Mouse (Mus musculus): ENCODE measurements around the gene Atp4a.

DNA sequence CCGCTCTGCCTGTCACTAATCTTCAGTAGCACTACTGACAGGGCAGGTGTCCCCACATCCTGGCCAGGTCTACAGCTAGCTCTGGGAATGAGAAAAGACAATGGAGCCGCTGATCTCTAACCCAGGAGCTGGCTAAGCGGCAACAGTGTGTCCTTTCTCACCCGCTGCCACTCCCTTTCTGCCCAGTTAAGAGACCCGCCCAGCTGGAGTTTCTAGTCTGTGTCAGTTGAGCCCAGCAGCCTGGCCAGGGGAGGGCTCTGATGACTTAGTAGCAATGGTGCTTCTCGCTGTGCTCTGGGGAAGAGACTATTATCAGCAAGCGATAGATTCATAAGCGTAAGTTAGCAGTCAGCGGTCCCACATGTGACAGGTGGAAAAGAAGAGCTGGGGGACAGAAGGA lies 57.2 kb downstream of the Atp4a start:
- TF ChIP-seq CTCF (IDR thresholded peaks at IDR 0.05) (no peak), POLR2A (IDR thresholded peaks at IDR 0.05; ENCODE audit: insufficient read depth, low read depth, low read length) (no peak), EP300 (IDR thresholded peaks at IDR 0.05; ENCODE audit: insufficient read depth, low read depth, low read length) (no peak)
